Comparison of ENCODE assay signal across 8 mouse cellular contexts in genomic region chr6:72345633-72346032, GRCm38 (mm10). TPM values are rescaled to one million over a fixed set of nuclear protein-coding genes. Genes with fewer than 3 reads are reported as not detected.
A peak's percentile ranks its signal among the peaks of the same experiment; 100 is the strongest.
DNase-seq lines count a peak whose midpoint lies in the region; ATAC-seq and TF ChIP-seq lines count a peak whose summit lies in the region.

No protein-coding gene starts in this region.

- H3K4me2 ChIP-seq in forebrain, embryonic 15.5 days (replicated peaks): peak overlapping the region; percentile 88
- peak overlapping the region; percentile 90 for H3K4me2 ChIP-seq in liver, embryonic 13.5 days

- no peak overlapping the region for H3K27ac ChIP-seq in forebrain, embryonic 15.5 days (replicated peaks)
- peak overlapping the region; percentile 93 for H3K27ac ChIP-seq in liver, embryonic 13.5 days

- H3K4me1 ChIP-seq in E14TG2a.4 (replicated peaks; ENCODE audit: low read depth, low read length): peaks cover 42% of the 10 kb centered on the region
- H3K4me1 ChIP-seq in forebrain, embryonic 15.5 days: peaks cover 45% of the 10 kb centered on the region
- H3K4me1 ChIP-seq in liver, embryonic 13.5 days (replicated peaks): peaks cover 82% of the 10 kb centered on the region

- peak overlapping the region; percentile 50; the same call in 1 of the 2 replicates for H3K9ac ChIP-seq in forebrain, embryonic 15.5 days (replicated peaks)
- H3K9ac ChIP-seq in liver, embryonic 13.5 days: peak overlapping the region; percentile 88

- no peak for TF ChIP-seq CTCF in E14TG2a.4 (conservative IDR thresholded peaks at IDR 0.05; ENCODE audit: low read length)

- ATAC-seq in forebrain, embryonic 15.5 days (replicated peaks): no peak
- no peak for ATAC-seq in liver, embryonic 13.5 days (ENCODE audit: low read depth)

- H3K27me3 ChIP-seq in E14TG2a.4 (ENCODE audit: insufficient read depth, low read length): no peaks in the 10 kb centered on the region; the same call in 1 of the 2 replicates
- no peaks in the 10 kb centered on the region for H3K27me3 ChIP-seq in forebrain, embryonic 15.5 days
- no peaks in the 10 kb centered on the region for H3K27me3 ChIP-seq in liver, embryonic 13.5 days

- peak; percentile 17 for DNase-seq in CD4-positive helper T cell, adult 2 months (ENCODE audit: low read depth, low spot score)
- no peak for DNase-seq in liver, embryonic 13.5 days
- no peak for DNase-seq in urinary bladder, adult 18-20 months (ENCODE audit: low spot score in 2 of 2)
- no peak for DNase-seq in embryo, embryonic 9.5 days (ENCODE audit: extremely low spot score)
- DNase-seq in layer of hippocampus, adult 8-10 months (ENCODE audit: low spot score in 2 of 2): no peak
- DNase-seq in adrenal gland, postnatal 25 days: no peak

- WGBS in forebrain, embryonic 15.5 days: 53% methylated on average over 6 of the region's 6 CpGs
- WGBS in liver, embryonic 13.5 days (ENCODE audit: insufficient replicate concordance): 10% methylated on average over 6 of the region's 6 CpGs

- peaks cover 45% of the 10 kb centered on the region for H3K36me3 ChIP-seq in E14TG2a.4 (ENCODE audit: insufficient read depth, low read length)
- peaks cover 21% of the 10 kb centered on the region for H3K36me3 ChIP-seq in forebrain, embryonic 15.5 days
- peaks cover 44% of the 10 kb centered on the region for H3K36me3 ChIP-seq in liver, embryonic 13.5 days

- no peaks in the 10 kb centered on the region for H3K9me3 ChIP-seq in E14TG2a.4 (ENCODE audit: low read length)
- no peaks in the 10 kb centered on the region for H3K9me3 ChIP-seq in forebrain, embryonic 15.5 days
- no peaks in the 10 kb centered on the region for H3K9me3 ChIP-seq in liver, embryonic 13.5 days (replicated peaks)

- H3K4me3 ChIP-seq in E14TG2a.4 (replicated peaks; ENCODE audit: low read length): peak overlapping the region; percentile 95; the same call in 1 of the 2 replicates
- H3K4me3 ChIP-seq in forebrain, embryonic 15.5 days: peak overlapping the region; percentile 97
- H3K4me3 ChIP-seq in liver, embryonic 13.5 days (replicated peaks): peak overlapping the region; percentile 84

RNA-seq across cellular contexts. Expression of gene Usp39, which starts 0.6 kb away (rescaled TPM):
- polyA plus RNA-seq in forebrain, embryonic 15.5 days (2015; fragmentation: Nextera tagmentation; extraction: Ambion mirVana): 52.9 and 53.4 TPM in 2 replicates
- polyA plus RNA-seq in liver, embryonic 13.5 days (2015; fragmentation: Nextera tagmentation; extraction: Ambion mirVana): 52.6 and 60.6 TPM in 2 replicates
- total RNA-seq in layer of hippocampus, adult 8-10 months (2022): 10 to 100 TPM; 31.3 to 34.3 (median 32.4) TPM
- 29.2 and 30.1 TPM in 2 replicates for total RNA-seq in adrenal gland, postnatal 25 days (2021)

RNA-seq across cellular contexts. Expression of gene 0610030E20Rik, which starts 1.5 kb away (rescaled TPM):
- 22.5 and 22.7 TPM in 2 replicates for polyA plus RNA-seq in forebrain, embryonic 15.5 days (2015; fragmentation: Nextera tagmentation; extraction: Ambion mirVana)
- 14.5 and 17.7 TPM in 2 replicates for polyA plus RNA-seq in liver, embryonic 13.5 days (2015; fragmentation: Nextera tagmentation; extraction: Ambion mirVana)
- total RNA-seq in layer of hippocampus, adult 8-10 months (2022): 10 to 100 TPM; 15.6 to 19.6 (median 18.1) TPM
- total RNA-seq in adrenal gland, postnatal 25 days (2021): 35.5 and 38.8 TPM in 2 replicates

RNA-seq across cellular contexts. Expression of gene Tmem150a, which starts 9.6 kb away (rescaled TPM):
- 15.2 and 15.6 TPM in 2 replicates for polyA plus RNA-seq in forebrain, embryonic 15.5 days (2015; fragmentation: Nextera tagmentation; extraction: Ambion mirVana)
- polyA plus RNA-seq in liver, embryonic 13.5 days (2015; fragmentation: Nextera tagmentation; extraction: Ambion mirVana): 32.5 and 37.9 TPM in 2 replicates
- 10 to 100 TPM; 10.9 to 13.4 (median 11.4) TPM for total RNA-seq in layer of hippocampus, adult 8-10 months (2022)
- total RNA-seq in adrenal gland, postnatal 25 days (2021): 20.7 and 23.2 TPM in 2 replicates

RNA-seq across cellular contexts. Expression of gene Rnf181, which starts 21.1 kb away (rescaled TPM):
- polyA plus RNA-seq in forebrain, embryonic 15.5 days (2015; fragmentation: Nextera tagmentation; extraction: Ambion mirVana): 126 and 130 TPM in 2 replicates
- polyA plus RNA-seq in liver, embryonic 13.5 days (2015; fragmentation: Nextera tagmentation; extraction: Ambion mirVana): 76.9 and 82.6 TPM in 2 replicates
- total RNA-seq in layer of hippocampus, adult 8-10 months (2022): 10 to 100 TPM; 72.3 to 86.0 (median 78.8) TPM
- 368 and 473 TPM in 2 replicates for total RNA-seq in adrenal gland, postnatal 25 days (2021)

RNA-seq across cellular contexts. Expression of gene Vamp5, which starts 34.6 kb away (rescaled TPM):
- 8.9 and 9.4 TPM in 2 replicates for polyA plus RNA-seq in forebrain, embryonic 15.5 days (2015; fragmentation: Nextera tagmentation; extraction: Ambion mirVana)
- polyA plus RNA-seq in liver, embryonic 13.5 days (2015; fragmentation: Nextera tagmentation; extraction: Ambion mirVana): 99.0 and 99.7 TPM in 2 replicates
- total RNA-seq in layer of hippocampus, adult 8-10 months (2022): 1 to 10 TPM; 3.8 to 8.8 (median 7.4) TPM
- total RNA-seq in adrenal gland, postnatal 25 days (2021): 35.2 and 51.8 TPM in 2 replicates
